Mouse (Mus musculus): ENCODE measurements around the gene Rspry1. TPM values are rescaled to one million over a fixed set of nuclear protein-coding genes. Genes with fewer than 3 reads are reported as not detected.

Gene Rspry1
- polyA plus RNA-seq, 1 experiment from 2014 or later: 26.0 TPM

- no peak for ATAC-seq (ENCODE audit: insufficient number of reproducible peaks, low FRiP score)
- H3K27me3 ChIP-seq (replicated peaks): no peaks in the 10 kb centered on the region
- H3K4me3 ChIP-seq: no peak overlapping the region
- no peaks in the 10 kb centered on the region for H3K9me3 ChIP-seq (replicated peaks)
- H3K4me2 ChIP-seq: no peak overlapping the region
- H3K9ac ChIP-seq: no peak overlapping the region
- H3K36me3 ChIP-seq: peaks cover 64% of the 10 kb centered on the region
- no peak overlapping the region for H3K27ac ChIP-seq (ENCODE audit: poor library complexity, severe bottlenecking)
- H3K4me1 ChIP-seq (replicated peaks): no peaks in the 10 kb centered on the region
- WGBS: 87% methylated on average over 16 of the region's 16 CpGs
These were observed 27.4 kb upstream of the Rspry1 start for GRCm38 (mm10) chr8:94574159-94574907.

GRCm38 (mm10) chr8:94575148-94575547 lies 26.6 kb upstream of the Rspry1 start:
- H3K4me3 ChIP-seq: no peak overlapping the region
- no peaks in the 10 kb centered on the region for H3K4me1 ChIP-seq (replicated peaks)
- no peak overlapping the region for H3K4me2 ChIP-seq
- H3K36me3 ChIP-seq: peaks cover 68% of the 10 kb centered on the region
- WGBS: 92% methylated on average over 4 of the region's 4 CpGs
- no peak overlapping the region for H3K27ac ChIP-seq (ENCODE audit: poor library complexity, severe bottlenecking)
- no peaks in the 10 kb centered on the region for H3K27me3 ChIP-seq (replicated peaks)
- no peaks in the 10 kb centered on the region for H3K9me3 ChIP-seq (replicated peaks)
- ATAC-seq (ENCODE audit: insufficient number of reproducible peaks, low FRiP score): no peak
- H3K9ac ChIP-seq: no peak overlapping the region

DNA sequence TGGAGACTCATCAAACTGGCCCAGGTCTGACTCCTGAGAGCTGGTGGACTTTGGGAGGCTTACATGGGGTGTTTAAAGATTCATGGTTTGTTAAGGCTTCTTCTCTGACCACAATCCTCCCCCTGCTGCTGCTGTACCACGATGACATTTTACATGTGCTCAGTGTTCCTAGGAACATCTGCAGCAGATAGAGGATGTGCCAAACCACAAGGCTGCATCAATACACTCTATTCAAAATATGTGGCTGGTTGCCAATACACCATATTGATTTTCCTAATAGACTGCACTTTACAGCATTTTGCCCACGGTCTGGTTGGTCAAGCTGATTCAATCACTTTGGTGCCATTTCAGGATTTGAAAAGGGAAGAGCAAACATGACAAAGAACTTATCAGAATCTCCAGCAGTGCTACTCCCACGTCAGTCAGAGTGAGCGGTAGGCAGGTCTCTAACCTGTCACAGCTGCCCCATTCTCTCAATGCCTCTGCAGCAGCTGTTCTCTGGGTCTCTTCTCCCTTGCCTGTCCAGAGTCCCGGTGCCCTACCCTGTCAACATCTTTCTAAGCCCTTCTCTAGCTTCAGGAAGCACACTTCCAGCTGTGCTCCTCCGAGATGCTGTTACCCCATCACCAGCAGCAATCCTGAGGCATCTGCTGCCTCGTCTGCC lies 19.8 kb upstream of the Rspry1 start:
- H3K9me3 ChIP-seq (replicated peaks): no peaks in the 10 kb centered on the region
- H3K27ac ChIP-seq (ENCODE audit: poor library complexity, severe bottlenecking): no peak overlapping the region
- H3K9ac ChIP-seq: no peak overlapping the region
- H3K4me3 ChIP-seq: no peak overlapping the region
- 85% methylated on average over 7 of the region's 7 CpGs for WGBS
- H3K4me1 ChIP-seq (replicated peaks): no peaks in the 10 kb centered on the region
- H3K27me3 ChIP-seq (replicated peaks): no peaks in the 10 kb centered on the region
- H3K36me3 ChIP-seq: peaks cover 88% of the 10 kb centered on the region
- no peak overlapping the region for H3K4me2 ChIP-seq
- ATAC-seq (ENCODE audit: insufficient number of reproducible peaks, low FRiP score): no peak

GRCm38 (mm10) chr8:94582569-94582968 lies 19.2 kb upstream of the Rspry1 start:
- H3K9ac ChIP-seq: no peak overlapping the region
- peaks cover 89% of the 10 kb centered on the region for H3K36me3 ChIP-seq
- no peak for ATAC-seq (ENCODE audit: insufficient number of reproducible peaks, low FRiP score)
- WGBS: 90% methylated on average over 6 of the region's 6 CpGs
- no peaks in the 10 kb centered on the region for H3K9me3 ChIP-seq (replicated peaks)
- H3K4me3 ChIP-seq: no peak overlapping the region
- no peaks in the 10 kb centered on the region for H3K4me1 ChIP-seq (replicated peaks)
- no peak overlapping the region for H3K4me2 ChIP-seq
- no peak overlapping the region for H3K27ac ChIP-seq (ENCODE audit: poor library complexity, severe bottlenecking)
- H3K27me3 ChIP-seq (replicated peaks): no peaks in the 10 kb centered on the region

DNA sequence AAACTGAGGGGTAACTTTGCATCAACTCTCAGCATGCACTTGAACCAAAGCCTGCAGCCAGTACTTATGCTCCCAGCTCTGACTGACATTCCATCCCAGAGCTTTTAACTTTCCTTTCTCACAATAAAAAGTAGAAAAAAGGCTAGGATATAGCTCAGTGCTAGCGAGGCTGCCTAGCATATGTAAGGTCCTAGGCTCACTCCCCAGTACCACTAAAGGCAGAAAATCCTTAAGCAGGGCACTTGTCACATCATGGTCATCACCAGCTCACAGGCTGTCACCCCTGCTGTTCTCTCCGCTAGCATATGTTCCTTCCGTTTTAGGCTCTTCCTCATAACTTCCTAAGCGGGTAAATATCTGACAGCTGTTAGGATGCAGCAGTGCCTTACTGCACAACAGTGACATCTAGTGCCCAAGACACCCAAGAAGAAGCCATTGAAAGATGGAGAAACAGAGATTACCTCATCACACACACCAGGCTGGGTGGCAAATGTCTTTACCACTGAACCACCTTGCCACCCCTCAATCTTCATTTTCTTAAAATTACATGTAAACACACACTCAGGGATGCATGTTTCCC lies 17.4 kb upstream of the Rspry1 start:
- 68% methylated on average over 4 of the region's 4 CpGs for WGBS
- no peak overlapping the region for H3K4me3 ChIP-seq
- H3K36me3 ChIP-seq: peaks cover 87% of the 10 kb centered on the region
- H3K4me2 ChIP-seq: no peak overlapping the region
- no peak for ATAC-seq (ENCODE audit: insufficient number of reproducible peaks, low FRiP score)
- no peaks in the 10 kb centered on the region for H3K27me3 ChIP-seq (replicated peaks)
- no peaks in the 10 kb centered on the region for H3K9me3 ChIP-seq (replicated peaks)
- no peaks in the 10 kb centered on the region for H3K4me1 ChIP-seq (replicated peaks)
- H3K9ac ChIP-seq: no peak overlapping the region
- no peak overlapping the region for H3K27ac ChIP-seq (ENCODE audit: poor library complexity, severe bottlenecking)

DNA sequence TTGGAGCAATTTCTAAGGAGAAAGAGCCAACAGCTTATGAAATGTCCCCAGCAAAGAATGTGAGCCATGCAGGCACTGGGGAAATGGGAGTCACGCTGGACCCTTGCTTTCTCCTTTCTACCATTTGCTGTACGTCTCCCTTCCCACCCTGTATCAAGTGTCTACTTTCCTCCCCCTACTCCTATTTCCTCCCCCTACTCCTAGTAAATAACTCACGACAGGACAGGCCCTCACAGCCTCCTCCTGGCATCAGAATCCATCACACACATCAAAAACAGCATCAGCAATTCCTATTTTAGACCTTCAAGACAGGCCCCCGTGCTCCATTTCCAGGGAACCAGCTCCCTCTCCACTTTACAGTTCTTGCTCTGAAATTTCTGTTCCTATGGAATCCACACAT lies 10.0 kb upstream of the Rspry1 start:
- Histone ChIP-seq H3K9me3 (replicated peaks) (no peaks in the 10 kb centered on the region), H3K27ac (ENCODE audit: poor library complexity, severe bottlenecking) (no peak overlapping the region), H3K4me2 (no peak overlapping the region), H3K27me3 (replicated peaks) (no peaks in the 10 kb centered on the region), H3K4me1 (replicated peaks) (no peaks in the 10 kb centered on the region), H3K4me3 (no peak overlapping the region), H3K36me3 (peaks cover 25% of the 10 kb centered on the region), H3K9ac (no peak overlapping the region)
- 72% methylated on average over 4 of the region's 4 CpGs for WGBS
- ATAC-seq (ENCODE audit: insufficient number of reproducible peaks, low FRiP score): no peak

- Histone ChIP-seq H3K9ac (no peak overlapping the region), H3K9me3 (replicated peaks) (no peaks in the 10 kb centered on the region), H3K4me1 (replicated peaks) (no peaks in the 10 kb centered on the region), H3K36me3 (peaks cover under 1% of the 10 kb centered on the region; the same call in 1 of the 2 replicates), H3K4me3 (no peak overlapping the region), H3K27ac (ENCODE audit: poor library complexity, severe bottlenecking) (no peak overlapping the region), H3K27me3 (replicated peaks) (no peaks in the 10 kb centered on the region), H3K4me2 (no peak overlapping the region)
- no peak for ATAC-seq (ENCODE audit: insufficient number of reproducible peaks, low FRiP score)
- 77% methylated on average over 1 of the region's 1 CpGs for WGBS
These were observed 7.5 kb upstream of the Rspry1 start for GRCm38 (mm10) chr8:94594211-94594610.

GRCm38 (mm10) chr8:94600478-94600877 lies 1.3 kb upstream of the Rspry1 start:
- Histone ChIP-seq H3K27me3 (replicated peaks) (no peaks in the 10 kb centered on the region), H3K36me3 (no peaks in the 10 kb centered on the region), H3K27ac (ENCODE audit: poor library complexity, severe bottlenecking) (no peak overlapping the region), H3K9me3 (replicated peaks) (no peaks in the 10 kb centered on the region), H3K4me3 (peak overlapping the region; percentile 88), H3K4me1 (replicated peaks) (peaks cover 8% of the 10 kb centered on the region), H3K4me2 (peak overlapping the region; percentile 84), H3K9ac (peak overlapping the region; percentile 96)
- no peak for ATAC-seq (ENCODE audit: insufficient number of reproducible peaks, low FRiP score)
- WGBS: 25% methylated on average over 5 of the region's 5 CpGs

- Histone ChIP-seq H3K9ac (peak overlapping the region; percentile 96), H3K4me1 (replicated peaks) (peaks cover 8% of the 10 kb centered on the region)
- peak; percentile 15; the same call in 1 of the 2 replicates for ATAC-seq (ENCODE audit: insufficient number of reproducible peaks, low FRiP score)
These were observed 617 bp upstream of the Rspry1 start for GRCm38 (mm10) chr8:94601034-94601606.

GRCm38 (mm10) chr8:94602471-94603131 lies 864 bp downstream of the Rspry1 start:
- Histone ChIP-seq H3K9ac (peak overlapping the region; percentile 94), H3K4me3 (peak overlapping the region; percentile 88), H3K4me1 (replicated peaks) (peaks cover 8% of the 10 kb centered on the region), H3K27me3 (replicated peaks) (no peaks in the 10 kb centered on the region), H3K9me3 (replicated peaks) (no peaks in the 10 kb centered on the region), H3K27ac (ENCODE audit: poor library complexity, severe bottlenecking) (peak overlapping the region; percentile 90), H3K36me3 (peaks cover 8% of the 10 kb centered on the region; the same call in 1 of the 2 replicates), H3K4me2 (peak overlapping the region; percentile 86)
- under 1% methylated on average over 31 of the region's 31 CpGs for WGBS
- peak; percentile 8; the same call in 1 of the 2 replicates for ATAC-seq (ENCODE audit: insufficient number of reproducible peaks, low FRiP score)

More at GRCm38 (mm10) chr8:94601034-94601606, 617 bp upstream of the Rspry1 start:
- peak overlapping the region; percentile 84 for H3K4me2 ChIP-seq
- H3K9me3 ChIP-seq (replicated peaks): no peaks in the 10 kb centered on the region
- H3K27ac ChIP-seq (ENCODE audit: poor library complexity, severe bottlenecking): peak overlapping the region; percentile 70
- H3K4me3 ChIP-seq: peak overlapping the region; percentile 88
- H3K27me3 ChIP-seq (replicated peaks): no peaks in the 10 kb centered on the region
- no peaks in the 10 kb centered on the region for H3K36me3 ChIP-seq
- WGBS: under 1% methylated on average over 51 of the region's 51 CpGs

Measured in heart, embryonic 12.5 days (tissue).